Mouse (Mus musculus) gastrocnemius, adult 2 months (tissue): ENCODE data around the gene Slc18a3. TPM values are rescaled to one million over a fixed set of nuclear protein-coding genes. Genes with fewer than 3 reads are reported as not detected.

Experiments used
- DNase-seq: peaks from one replicate; pipeline ENCODE4 v3.0.0; 2022
- H3K27ac ChIP-seq: fragments of 200-600 bp; 2 replicates; pipeline ENCODE4 v1.8.1; 2022; ENCODE audit warnings: mild to moderate bottlenecking
- H3K4me3 ChIP-seq: fragments of 200-600 bp; 2 replicates; pipeline ENCODE4 v1.8.1; 2022; ENCODE audit warnings: mild to moderate bottlenecking, moderate library complexity
- CTCF ChIP-seq: fragments of 200-600 bp; IDR thresholded peaks from 2 replicates; pipeline ENCODE4 v1.8.1; 2022; ENCODE audit warnings: antibody characterized with exemption, mild to moderate bottlenecking, moderate library complexity
- intact Hi-C: fragments of 180-260 bp; cut with DNase I; formaldehyde crosslinking; loops from one replicate; pipeline ENCODE4 v1.15.1; 2025
- long read RNA-seq, 2 experiments: library from polyadenylated mRNA; stranded (forward); transcript quantifications; one replicate each; pipeline ENCODE4 v2.0.0; 2021
- total RNA-seq, 2 experiments: library from RNA; stranded (reverse); gene quantifications; 2 replicates each; pipeline ENCODE4 v1.2.3; 2021

The Slc18a3 gene
- total RNA-seq = not detected
- long read RNA-seq, experiment 1 = 0 reads
- long read RNA-seq, experiment 2 = 0 reads

DNA sequence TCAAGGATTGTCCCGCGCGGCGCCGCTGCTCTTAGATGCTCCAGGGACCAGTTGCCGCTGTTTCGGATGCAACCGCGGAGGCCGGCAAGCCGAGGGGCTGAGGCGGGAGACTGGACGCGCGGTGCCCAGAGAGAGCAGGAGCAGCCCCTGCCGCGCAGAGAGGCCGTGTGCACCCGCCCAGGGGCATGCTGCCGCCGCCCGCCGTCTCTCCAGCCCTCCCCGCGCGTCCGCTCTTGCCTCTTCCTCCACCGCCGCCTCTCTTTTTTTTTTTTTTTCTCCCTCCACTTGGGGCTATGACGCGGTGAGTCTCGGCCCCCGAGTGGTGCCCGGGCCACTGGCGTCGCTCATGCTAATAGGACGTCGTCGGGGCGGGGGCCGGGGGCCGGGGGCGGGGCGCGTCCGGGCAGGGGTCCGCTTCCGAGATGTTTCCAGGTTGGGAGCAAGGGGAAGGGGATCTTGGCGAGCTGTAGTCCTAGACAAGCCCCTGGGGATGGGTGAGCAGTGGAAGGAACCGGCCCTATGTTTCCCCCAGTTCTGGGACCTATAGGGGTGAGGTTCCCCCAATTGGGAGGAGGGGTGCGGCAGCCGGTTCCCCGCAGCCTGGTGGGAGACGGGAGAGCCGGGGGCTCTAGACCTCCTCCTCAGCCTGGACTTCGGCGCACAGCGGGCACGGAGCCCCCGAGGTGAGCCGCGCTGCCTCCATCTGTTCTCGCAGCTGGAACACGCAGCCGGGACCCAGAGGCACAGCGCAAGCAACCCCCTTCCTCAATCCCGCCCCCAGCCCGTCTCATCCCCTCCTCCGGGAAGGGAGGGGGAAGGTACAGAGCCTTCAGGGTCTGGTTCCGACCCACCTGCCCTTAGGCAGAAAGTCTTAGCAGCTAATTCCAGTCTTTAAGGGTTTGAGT lies at the start of gene Slc18a3:
TSS of gene Slc18a3 (minus strand) at position 250 of the 905 bp plus-strand sequence.
- Histone ChIP-seq H3K4me3 (no peak within 1 kb of the TSS), H3K27ac (no peak within 1 kb of the TSS)
- TF ChIP-seq CTCF = no peak
- no peak for DNase-seq
- intact Hi-C loops = no loop called here

- TF ChIP-seq CTCF = no peak
- peak; percentile 96 for DNase-seq
- Histone ChIP-seq H3K27ac (peak within 1 kb of the TSS; percentile 97), H3K4me3 (peak within 1 kb of the TSS; percentile 95)
- intact Hi-C loops = no loop called here
Observed at GRCm38 (mm10) chr14:32513336-32514032, 48.8 kb upstream of the Slc18a3 start, which contains the start of gene Ercc6. Gene Ercc6 (plus strand): TSS chr14:32513521.

DNA sequence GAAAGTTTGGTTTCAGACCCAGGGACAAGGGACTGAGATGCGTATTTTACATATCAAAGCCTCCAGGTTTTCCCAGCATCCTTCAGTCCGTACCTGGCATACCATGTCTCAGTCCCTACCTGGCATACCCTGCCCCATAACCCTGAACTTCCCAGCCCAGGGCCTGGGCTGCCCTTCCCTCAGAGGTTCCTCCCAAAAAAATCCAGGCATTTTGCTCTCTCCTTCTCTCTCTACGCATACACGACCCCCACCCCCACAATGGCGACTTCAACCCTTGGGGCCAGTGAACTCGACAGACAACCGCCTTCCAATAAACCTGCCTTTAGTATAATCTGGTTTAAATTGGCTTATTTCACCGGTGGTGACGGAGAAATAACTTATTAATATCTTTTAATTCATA lies 48.3 kb upstream of the Slc18a3 start:
- peak overlapping the region; percentile 97 for H3K27ac ChIP-seq
- intact Hi-C loops = no loop called here
- DNase-seq = no peak
- no peak for TF ChIP-seq CTCF
- peak overlapping the region; percentile 95 for H3K4me3 ChIP-seq

- TF ChIP-seq CTCF = no peak
Observed at GRCm38 (mm10) chr14:32509443-32509961, 44.9 kb upstream of the Slc18a3 start.

GRCm38 (mm10) chr14:32508105-32508835 lies 43.6 kb upstream of the Slc18a3 start:
- no peak for TF ChIP-seq CTCF
- DNase-seq = no peak
- Histone ChIP-seq H3K27ac (no peak overlapping the region), H3K4me3 (no peak overlapping the region)
- intact Hi-C loops = no loop called here

More at GRCm38 (mm10) chr14:32509443-32509961, 44.9 kb upstream of the Slc18a3 start:
- intact Hi-C loops = no loop called here
- Histone ChIP-seq H3K27ac (no peak overlapping the region), H3K4me3 (no peak overlapping the region)
- no peak for DNase-seq

DNA sequence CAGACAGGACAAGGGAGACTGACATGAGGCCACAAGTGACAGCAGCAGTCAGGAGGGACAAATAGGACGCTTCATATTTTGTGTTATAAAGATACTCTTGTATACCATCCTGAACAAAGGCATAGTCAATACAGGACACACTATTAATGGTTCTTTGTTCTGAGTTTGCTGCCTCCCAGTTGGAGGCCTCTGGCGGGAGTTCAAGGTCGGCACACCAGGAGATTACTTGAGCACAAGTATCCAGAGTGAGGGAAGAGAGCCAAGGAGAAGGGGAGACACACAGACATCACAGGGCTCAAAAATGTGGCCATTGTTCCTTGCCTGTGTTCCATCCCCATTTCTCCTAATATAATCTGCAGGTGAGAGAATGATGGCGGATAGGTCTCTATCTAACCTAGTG lies 42.6 kb upstream of the Slc18a3 start:
- no peak overlapping the region for H3K4me3 ChIP-seq
- no peak for TF ChIP-seq CTCF
- no peak overlapping the region for H3K27ac ChIP-seq
- intact Hi-C loops = no loop called here
- DNase-seq = no peak

GRCm38 (mm10) chr14:32506329-32506728 lies 41.7 kb upstream of the Slc18a3 start:
- Histone ChIP-seq H3K27ac (no peak overlapping the region), H3K4me3 (no peak overlapping the region)
- intact Hi-C loops = no loop called here
- no peak for DNase-seq
- no peak for TF ChIP-seq CTCF

GRCm38 (mm10) chr14:32503897-32504296 lies 39.2 kb upstream of the Slc18a3 start:
- H3K27ac ChIP-seq = no peak overlapping the region
- H3K4me3 ChIP-seq = no peak overlapping the region
- no peak for TF ChIP-seq CTCF
- intact Hi-C loops = no loop called here
- DNase-seq = no peak

GRCm38 (mm10) chr14:32502764-32503688 lies 38.4 kb upstream of the Slc18a3 start:
- Histone ChIP-seq H3K27ac (no peak overlapping the region), H3K4me3 (no peak overlapping the region)
- TF ChIP-seq CTCF = no peak
- intact Hi-C loops = no loop called here
- no peak for DNase-seq

GRCm38 (mm10) chr14:32501303-32501702 lies 36.7 kb upstream of the Slc18a3 start:
- TF ChIP-seq CTCF = no peak
- Histone ChIP-seq H3K27ac (no peak overlapping the region), H3K4me3 (no peak overlapping the region)
- DNase-seq = no peak
- intact Hi-C loops = no loop called here

DNA sequence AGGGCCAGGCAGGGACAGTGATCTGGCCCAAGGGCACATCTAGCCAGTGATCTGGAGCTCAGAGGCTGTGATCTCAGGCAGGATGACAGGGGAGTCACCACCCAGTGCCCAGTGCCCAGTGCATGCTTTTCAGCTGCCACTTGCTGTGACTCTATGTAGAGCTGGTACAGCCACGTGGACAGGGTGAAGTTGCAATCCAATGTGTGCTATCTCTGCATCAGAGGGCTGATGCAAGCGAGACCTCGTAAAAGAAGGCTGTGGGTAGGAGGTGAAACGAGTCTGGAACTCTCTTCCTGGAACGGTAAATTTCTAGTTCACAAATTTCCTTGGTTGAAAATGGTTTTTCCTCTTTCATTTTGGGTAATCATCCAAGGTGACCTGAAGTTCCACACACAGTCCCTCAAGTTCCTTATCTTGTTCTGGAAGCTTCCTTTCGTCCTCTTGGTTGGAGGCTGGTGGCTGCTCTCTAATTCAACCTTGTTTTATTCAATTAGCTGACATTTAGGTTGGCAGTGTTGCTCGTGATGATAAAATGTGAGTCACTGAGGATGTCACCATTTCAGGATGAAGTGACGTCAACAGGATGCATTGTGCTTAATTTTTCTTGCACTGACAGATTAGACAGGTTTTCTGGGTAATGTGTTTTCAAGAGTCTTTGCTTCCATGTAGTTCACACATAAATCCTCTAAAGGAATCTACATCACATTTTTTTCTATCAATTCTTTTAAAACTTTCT lies 31.6 kb upstream of the Slc18a3 start:
- TF ChIP-seq CTCF = no peak
- no peak overlapping the region for H3K4me3 ChIP-seq
- no peak overlapping the region for H3K27ac ChIP-seq
- intact Hi-C loops = no loop called here
- no peak for DNase-seq
